Mouse (Mus musculus): ENCODE data around the gene Slc6a17.

DNA sequence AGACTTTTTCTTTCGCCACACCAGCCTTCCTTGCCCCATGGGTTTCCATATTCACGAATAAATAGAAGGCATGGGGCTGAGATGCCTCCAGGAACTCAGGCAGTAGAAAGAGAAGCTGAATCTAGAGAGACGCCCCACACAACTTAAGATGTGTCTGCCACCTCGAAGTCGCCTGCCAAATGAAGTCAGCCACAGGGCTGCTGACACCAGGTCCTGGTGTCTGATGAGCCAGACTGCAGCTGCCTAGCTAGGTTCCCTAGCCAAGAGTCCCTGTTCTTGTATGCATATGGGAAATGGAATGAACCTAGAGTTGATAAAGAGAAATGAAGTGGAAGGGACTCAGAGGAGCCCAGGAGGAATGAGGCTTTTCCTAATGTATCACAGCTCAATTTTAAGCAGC, 27.5 kb upstream of the Slc6a17 start:
- TF ChIP-seq CTCF (IDR thresholded peaks at IDR 0.05 in 2 of 3, conservative IDR thresholded peaks at IDR 0.05 in 1 of 3; ENCODE audit: control insufficient read depth in 1 of 3, insufficient read depth in 1 of 3, low read depth in 2 of 3, low read length in 3 of 3, poor library complexity in 1 of 3, severe bottlenecking in 1 of 3) (no peak), POLR2A (IDR thresholded peaks at IDR 0.05; ENCODE audit: control insufficient read depth in 1 of 2, insufficient read depth in 1 of 2, low read depth in 1 of 2, low read length in 2 of 2, poor library complexity in 1 of 2) (no peak), RCOR1 (IDR thresholded peaks at IDR 0.05; ENCODE audit: low read depth, low read length) (no peak), EP300 (IDR thresholded peaks at IDR 0.05; ENCODE audit: low read depth in 1 of 2, low read length in 2 of 2) (no peak)
